Mouse (Mus musculus) neural tube, postnatal 0 days (tissue): Measurements from ENCODE around the gene Gm13199. TPM values are rescaled to one million over a fixed set of nuclear protein-coding genes. Genes with fewer than 3 reads are reported as not detected.

Source experiments
- polyA plus RNA-seq: library from polyadenylated mRNA; unstranded; fragments of >200 nt; fragmentation: Nextera tagmentation; extraction: Ambion mirVana; gene quantifications from 2 replicates; pipeline ENCODE4 v1.2.1, GENCODE M21; 2015

Gm13199 gene
- polyA plus RNA-seq = 0.65 and 0.79 TPM in 2 replicates

DNA sequence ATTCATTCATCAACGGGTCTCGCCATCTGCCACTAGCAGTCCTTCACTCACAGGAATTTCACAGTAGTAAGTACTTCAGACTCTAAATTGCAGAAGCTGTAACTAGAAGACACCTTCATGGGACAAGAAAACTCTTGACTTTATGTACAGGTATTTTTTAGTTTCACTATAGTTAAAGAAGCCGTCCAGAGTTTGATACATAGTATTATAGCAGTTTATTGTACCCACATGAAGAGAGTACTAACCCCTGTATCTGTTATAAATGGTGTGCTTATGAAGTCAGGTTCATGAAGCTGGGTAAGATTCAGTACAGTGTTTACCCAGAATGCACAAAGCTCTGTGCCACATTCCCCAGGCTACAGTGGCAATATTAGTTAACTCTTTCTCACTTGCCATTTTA, at the start of gene Gm13199:
Gene Gm13199, minus strand, starts transcription at position 101 of the 400 bp plus-strand sequence.

DNA sequence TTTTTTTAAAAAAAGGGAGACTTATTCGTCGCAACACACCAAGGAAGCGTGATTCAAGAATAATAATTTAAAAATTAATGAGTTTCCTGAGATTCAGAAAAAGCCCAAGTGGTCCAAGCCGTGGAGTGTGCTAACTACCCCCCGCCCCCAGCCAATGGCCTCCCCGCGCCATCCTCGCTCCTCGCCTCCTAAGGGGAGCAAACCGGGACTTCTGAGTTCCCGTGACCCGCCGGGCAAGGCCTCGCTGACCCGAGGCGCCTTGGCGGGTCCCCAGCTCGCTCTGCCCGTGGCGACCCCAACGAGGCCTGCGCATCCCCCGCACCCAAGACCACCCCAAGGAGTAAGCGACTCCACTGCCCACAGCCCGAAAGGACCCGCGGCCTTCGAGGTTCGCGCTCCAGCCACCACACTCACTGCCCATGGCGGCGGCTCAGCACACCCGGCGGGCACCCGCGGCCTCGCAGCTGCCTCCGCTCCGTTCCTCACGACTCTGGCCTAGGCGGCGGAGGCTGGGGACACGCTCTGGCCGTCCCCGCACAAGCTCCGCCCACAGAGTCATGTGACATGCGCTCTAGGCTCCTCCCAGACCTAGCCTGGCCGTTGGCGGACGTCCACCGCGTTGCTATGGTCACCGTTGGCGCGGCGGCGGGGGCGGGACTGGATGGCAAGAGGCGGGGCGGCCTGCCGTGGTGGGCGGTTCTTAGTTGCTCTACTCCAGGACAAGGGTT, 32.3 kb upstream of the Gm13199 start, which contains the start of gene Sec61a2:
Gene Sec61a2, minus strand, starts transcription at position 590 of the 728 bp plus-strand sequence.

DNA sequence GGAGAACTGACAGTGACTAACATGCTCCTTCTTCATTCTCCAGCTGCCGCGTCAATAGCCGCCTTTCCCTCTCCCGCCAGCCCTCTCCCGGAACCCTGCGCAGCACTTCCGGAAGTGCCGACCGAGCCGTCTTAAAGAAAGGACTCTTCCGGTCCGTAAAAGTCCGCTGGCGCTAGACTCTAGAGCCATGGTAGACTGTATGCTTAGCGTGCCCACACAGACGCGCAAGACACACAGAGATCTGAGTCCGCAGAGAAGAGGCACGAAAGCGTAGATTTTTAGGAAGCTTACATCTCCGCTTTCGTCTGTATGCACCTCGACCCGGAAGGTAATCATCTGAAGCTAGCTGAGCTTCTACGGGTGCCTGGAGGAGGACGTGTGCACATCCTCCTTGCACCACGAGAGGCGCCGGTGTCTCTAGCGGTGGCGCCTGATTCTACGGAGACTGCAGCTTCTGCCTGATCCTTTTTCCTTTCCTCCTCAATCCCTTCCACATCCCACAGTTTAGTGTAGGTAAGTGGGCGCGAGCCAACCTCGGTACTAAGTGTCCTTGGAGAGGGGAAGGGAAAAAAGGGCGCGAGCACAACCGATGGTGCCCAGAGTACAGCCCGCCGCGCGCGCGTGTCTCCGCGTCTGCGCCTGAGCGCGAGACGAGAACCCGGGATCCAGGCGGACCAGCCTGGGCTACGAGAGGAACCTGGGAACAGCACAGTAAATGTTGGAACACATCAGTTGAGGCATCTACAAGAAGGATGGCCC, 17.7 kb downstream of the Gm13199 start, which contains the start of the genes Nudt5 and Cdc123:
Gene Nudt5, plus strand, starts transcription at position 147 of the 759 bp plus-strand sequence.
Gene Cdc123, minus strand, starts transcription at position 292 of the 759 bp plus-strand sequence.

Other genes starting within 250 kb of the Gm13199 start
- 10.0 and 10.7 TPM in 2 replicates for gene Camk1d, start 148.4 kb downstream of the Gm13199 start, polyA plus RNA-seq
- gene Nudt5, start 17.9 kb downstream of the Gm13199 start, polyA plus RNA-seq = 20.7 and 21.3 TPM in 2 replicates
- 205 and 240 TPM in 2 replicates for gene Cdc123, start 17.8 kb downstream of the Gm13199 start, polyA plus RNA-seq
- 112 and 119 TPM in 2 replicates for gene Sec61a2, start 32.5 kb upstream of the Gm13199 start, polyA plus RNA-seq
- gene Dhtkd1, start 79.9 kb upstream of the Gm13199 start, polyA plus RNA-seq = 3.1 and 3.3 TPM in 2 replicates
- 4.3 and 4.8 TPM in 2 replicates for gene Upf2, start 88.5 kb upstream of the Gm13199 start, polyA plus RNA-seq